ENCODE assay signal across 17 mouse cellular contexts in the genomic region with DNA sequence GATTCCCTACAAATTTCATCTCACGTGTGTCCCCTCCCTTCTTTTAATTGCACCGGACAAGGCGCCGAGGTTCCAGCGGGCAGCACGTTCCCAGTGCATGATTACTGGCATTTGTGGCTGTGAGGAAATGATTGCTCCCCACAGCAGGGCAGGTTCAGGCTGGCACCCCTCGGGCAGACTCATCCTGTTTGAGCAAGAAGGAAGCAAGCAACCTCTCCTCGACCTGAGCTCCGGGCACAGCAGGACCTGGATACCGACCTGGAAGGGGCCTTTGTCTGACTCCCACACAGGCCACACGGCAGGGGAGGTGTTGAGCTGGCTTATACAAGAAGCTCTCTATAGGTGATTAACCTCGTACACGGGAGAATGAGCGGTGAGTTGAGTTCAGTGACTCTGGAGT. TPM values are rescaled to one million over a fixed set of nuclear protein-coding genes. Genes with fewer than 3 reads are reported as not detected.
DNase-seq lines count a peak whose midpoint lies in the region; ATAC-seq lines count a peak whose summit lies in the region.
"Had no signal": no experiment of that assay in that cellular context is flagged by ENCODE, and none has a peak within 500 bp of the region (broad histone marks: within the 10 kb centered on the region; RNA-seq: fewer than 3 reads in every experiment).

No protein-coding gene starts in this region.

- ATAC-seq in hematopoietic stem cell, adult 5-6 weeks (replicated peaks in 1 of 2; ENCODE audit: insufficient read depth in 1 of 2, low FRiP score in 2 of 2, low TSS enrichment in 1 of 2, low read depth in 1 of 2, poor library complexity in 2 of 2, severe bottlenecking in 2 of 2) = peak; percentile 26 to 28; a peak in 3 of 4 replicates
- ATAC-seq: hindbrain, postnatal 0 days had no signal

- DNase-seq in urinary bladder, adult 18-20 months (ENCODE audit: low spot score in 2 of 2) = peak; percentile 42 to 62
- no peak for DNase-seq in urinary bladder, postnatal 10 days (ENCODE audit: low spot score)
- DNase-seq in kidney, postnatal 10 days = peak; percentile 36
- peak; percentile 58 for DNase-seq in thymus, postnatal 4 days
- DNase-seq in cerebellum, adult 18-20 months = no peak
- DNase-seq in gastrocnemius, postnatal 25 days = no peak
- no peak for DNase-seq in liver
- DNase-seq: adrenal gland, adult 2 months; cerebellum, adult 9-10 months; embryo, embryonic 11 days; heart, postnatal 14 days; liver, embryonic 13.5 days had no signal

RNA-seq across cellular contexts. Expression of a gene that starts 13.7 kb away (rescaled TPM):
- 33.2 and 61.3 TPM in 2 replicates for total RNA-seq in hematopoietic stem cell, adult 5-6 weeks (2017)
- total RNA-seq in gastrocnemius, postnatal 25 days (2021) = 10 to 100 TPM; 73.7 to 80.6 TPM

RNA-seq across cellular contexts. Expression of a gene that starts 13.9 kb away (rescaled TPM):
- 32.5 and 48.8 TPM in 2 replicates for total RNA-seq in hematopoietic stem cell, adult 5-6 weeks (2017)
- 10 to 100 TPM; 19.5 to 20.8 TPM for total RNA-seq in gastrocnemius, postnatal 25 days (2021)

RNA-seq across cellular contexts. Expression of a gene that starts 18.6 kb away (rescaled TPM):
- 1.8 and 4.7 TPM in 2 replicates for total RNA-seq in hematopoietic stem cell, adult 5-6 weeks (2017)
- total RNA-seq in gastrocnemius, postnatal 25 days (2021) = 1 to 10 TPM in 1 of 2 experiments, under 1 TPM in 1; 0.87 to 1.5 TPM

RNA-seq across cellular contexts. Expression of a gene that starts 25.9 kb away (rescaled TPM):
- total RNA-seq in hematopoietic stem cell, adult 5-6 weeks (2017) = 33.7 and 50.9 TPM in 2 replicates
- 10 to 100 TPM; 36.9 to 38.6 TPM for total RNA-seq in gastrocnemius, postnatal 25 days (2021)

RNA-seq across cellular contexts. Expression of a gene that starts 29.4 kb away (rescaled TPM):
- not detected in 2 replicates for total RNA-seq in hematopoietic stem cell, adult 5-6 weeks (2017)
- not detected for total RNA-seq in gastrocnemius, postnatal 25 days (2021)
- total RNA-seq: adrenal gland, adult 2 months; ES-E14; gastrocnemius, adult 8-10 months; hindbrain, postnatal 0 days; neutrophil, adult 5-6 weeks had no signal

Comparison
In these comparisons a context has a peak if more than half of its experiments do, and no peak if none do; other contexts are left out.
1. DNase-seq: peak in urinary bladder, adult 18-20 months (2 of 2), kidney, postnatal 10 days (single experiment) and thymus, postnatal 4 days (single experiment); none in urinary bladder, postnatal 10 days (single experiment), cerebellum, adult 18-20 months (0 of 2), gastrocnemius, postnatal 25 days (single experiment) and liver (single experiment).